Mouse (Mus musculus): Measurements from ENCODE around the gene Krtap10-10.
A peak's percentile ranks its signal among the peaks of the same experiment; 100 is the strongest.
"Not testable (repeated sequence)": the region's sequence is repeated elsewhere in the genome, so short reads cannot be mapped to it uniquely, and the experiment has no call there.

GRCm38 (mm10) chr10:77787876-77788275 is 47.9 kb upstream of the Krtap10-10 start, which contains the start of gene Gm7137:
- TF ChIP-seq POLR2A (IDR thresholded peaks at IDR 0.05; ENCODE audit: insufficient read length, low read depth); MAX (IDR thresholded peaks at IDR 0.05; ENCODE audit: low read depth); POLR2AphosphoS2 (IDR thresholded peaks at IDR 0.05; ENCODE audit: insufficient read length, low read depth): not testable (repeated sequence)
- TF ChIP-seq MYOG (IDR thresholded peaks at IDR 0.05; ENCODE audit: control insufficient read depth in 1 of 3, insufficient read depth in 1 of 3, insufficient read length in 2 of 3, low read depth in 2 of 3), result peak in 1 of 3 experiments; percentile 45

All from myocyte (in vitro differentiated cells).